Mouse (Mus musculus) heart, embryonic 11.5 days (tissue): ENCODE measurements around the gene Mia3. TPM values are rescaled to one million over a fixed set of nuclear protein-coding genes. Genes with fewer than 3 reads are reported as not detected.
"Not testable (repeated sequence)": the region's sequence is repeated elsewhere in the genome, so short reads cannot be mapped to it uniquely, and the experiment has no call there.

Experiments
- ATAC-seq: fragments of 200-750 bp; cut with Nextera tagmentation; replicated peaks from 2 replicates; pipeline ENCODE4 v1.8.0; 2017; ENCODE audit warnings: moderate library complexity; ENCODE audit not compliant: insufficient number of reproducible peaks, low FRiP score, low TSS enrichment
- H3K27ac ChIP-seq: fragments of 300-500 bp; sonication (generic); 2 replicates; pipeline ENCODE4 v1.5.1; 2014; ENCODE audit warnings: mild to moderate bottlenecking, low read depth, low read length
- H3K27me3 ChIP-seq: fragments of 300-500 bp; sonication (generic); 2 replicates; pipeline ENCODE4 v1.6.1; 2014; ENCODE audit warnings: mild to moderate bottlenecking, low read length, mixed read lengths; ENCODE audit not compliant: control insufficient read depth, insufficient read depth
- H3K36me3 ChIP-seq: fragments of 300-500 bp; sonication (generic); 2 replicates; pipeline ENCODE4 v1.6.1; 2014; ENCODE audit warnings: mild to moderate bottlenecking, low read length, moderate library complexity, mixed read lengths; ENCODE audit not compliant: control insufficient read depth, insufficient read depth
- H3K4me1 ChIP-seq: fragments of 300-500 bp; sonication (generic); 2 replicates; pipeline ENCODE4 v1.6.1; 2014; ENCODE audit warnings: low read length; ENCODE audit not compliant: control insufficient read depth, insufficient read depth
- H3K4me2 ChIP-seq: fragments of 300-500 bp; sonication (generic); 2 replicates; pipeline ENCODE4 v1.6.1; 2014; ENCODE audit warnings: mild to moderate bottlenecking, moderate library complexity
- H3K4me3 ChIP-seq: fragments of 300-500 bp; sonication (generic); 2 replicates; pipeline ENCODE4 v1.5.1; 2014; ENCODE audit warnings: low read depth, low read length
- H3K9ac ChIP-seq: fragments of 300-500 bp; sonication (generic); 2 replicates; pipeline ENCODE4 v1.6.1; 2014; ENCODE audit warnings: mild to moderate bottlenecking, low read depth, low read length, moderate library complexity
- H3K9me3 ChIP-seq: fragments of 300-500 bp; sonication (generic); replicated peaks from 2 replicates; pipeline ENCODE4 v1.6.1; 2016; ENCODE audit warnings: low read length; ENCODE audit not compliant: control insufficient read depth
- WGBS: fragments of 180-500 bp; shearing (Covaris S2); extraction: QIAGEN DNeasy Blood & Tissue Kit; methylation state at CpG from one replicate; pipeline ENCODE4 v1.1.7; 2014; ENCODE audit not compliant: insufficient replicate concordance; 5-methylcytosine and 5-hydroxymethylcytosine counted together
- polyA plus RNA-seq: library from polyadenylated mRNA; unstranded; fragments of >200 nt; fragmentation: Nextera tagmentation; extraction: Ambion mirVana; gene quantifications from 2 replicates; pipeline ENCODE4 v1.2.1, GENCODE M21; 2014

The Mia3 gene
- polyA plus RNA-seq, 1 experiment from 2014 or later, result 72.7 TPM

- Histone ChIP-seq H3K9ac (no peak overlapping the region), H3K9me3 (no peaks in the 10 kb centered on the region), H3K36me3 (peaks cover 18% of the 10 kb centered on the region), H3K4me3 (no peak overlapping the region), H3K4me2 (no peak overlapping the region), H3K27ac (no peak overlapping the region), H3K27me3 (no peaks in the 10 kb centered on the region), H3K4me1 (no peaks in the 10 kb centered on the region)
- no peak for ATAC-seq
- WGBS, result 84% methylated on average over 5 of the region's 5 CpGs
Observed at GRCm38 (mm10) chr1:183362301-183362700, 7.1 kb downstream of the Mia3 start.

- Histone ChIP-seq H3K9me3 (no peaks in the 10 kb centered on the region), H3K27ac (no peak overlapping the region)
- WGBS, result 90% methylated on average over 3 of the region's 3 CpGs
Observed at GRCm38 (mm10) chr1:183358901-183359300, 10.5 kb downstream of the Mia3 start.

GRCm38 (mm10) chr1:183349840-183350239 lies 19.5 kb downstream of the Mia3 start:
- Histone ChIP-seq H3K36me3 (peaks cover 8% of the 10 kb centered on the region), H3K27me3 (no peaks in the 10 kb centered on the region), H3K9me3 (no peaks in the 10 kb centered on the region), H3K27ac (no peak overlapping the region), H3K4me3 (no peak overlapping the region), H3K9ac (no peak overlapping the region), H3K4me2 (no peak overlapping the region), H3K4me1 (peaks cover 6% of the 10 kb centered on the region; the same call in 1 of the 2 replicates)
- no peak for ATAC-seq
- WGBS, result 27% methylated on average over 6 of the region's 6 CpGs

More at GRCm38 (mm10) chr1:183358901-183359300, 10.5 kb downstream of the Mia3 start:
- no peak overlapping the region for H3K9ac ChIP-seq
- no peak overlapping the region for H3K4me3 ChIP-seq
- peaks cover 22% of the 10 kb centered on the region for H3K36me3 ChIP-seq
- no peak for ATAC-seq
- no peaks in the 10 kb centered on the region for H3K4me1 ChIP-seq
- H3K4me2 ChIP-seq, result no peak overlapping the region
- no peaks in the 10 kb centered on the region for H3K27me3 ChIP-seq

- H3K36me3 ChIP-seq, result peaks cover 6% of the 10 kb centered on the region
- H3K27me3 ChIP-seq, result no peaks in the 10 kb centered on the region
- peak; percentile 27 for ATAC-seq
- H3K9ac ChIP-seq, result peak overlapping the region; percentile 92
- peak overlapping the region; percentile 96 for H3K4me3 ChIP-seq
- no peaks in the 10 kb centered on the region for H3K9me3 ChIP-seq
- peak overlapping the region; percentile 82; the same call in 1 of the 2 replicates for H3K27ac ChIP-seq
- peaks cover 9% of the 10 kb centered on the region; the same call in 1 of the 2 replicates for H3K4me1 ChIP-seq
- 7% methylated on average over 10 of the region's 10 CpGs for WGBS
- H3K4me2 ChIP-seq, result peak overlapping the region; percentile 95
Observed at GRCm38 (mm10) chr1:183345817-183346195, 23.5 kb downstream of the Mia3 start.

GRCm38 (mm10) chr1:183344886-183345816 lies 24.2 kb downstream of the Mia3 start:
- no peaks in the 10 kb centered on the region for H3K27me3 ChIP-seq
- peak overlapping the region; percentile 82 for H3K27ac ChIP-seq
- no peaks in the 10 kb centered on the region for H3K9me3 ChIP-seq
- ATAC-seq, result peak; percentile 98
- peak overlapping the region; percentile 95 for H3K4me2 ChIP-seq
- H3K9ac ChIP-seq, result peak overlapping the region; percentile 92
- H3K4me1 ChIP-seq, result peaks cover 9% of the 10 kb centered on the region; the same call in 1 of the 2 replicates
- H3K36me3 ChIP-seq, result peaks cover 3% of the 10 kb centered on the region; the same call in 1 of the 2 replicates
- WGBS, result under 1% methylated on average over 72 of the region's 72 CpGs
- peak overlapping the region; percentile 96 for H3K4me3 ChIP-seq

GRCm38 (mm10) chr1:183342902-183343301 lies 26.5 kb downstream of the Mia3 start:
- H3K27ac ChIP-seq, H3K4me1 ChIP-seq, H3K36me3 ChIP-seq, H3K4me3 ChIP-seq, H3K27me3 ChIP-seq, H3K4me2 ChIP-seq, ATAC-seq, H3K9ac ChIP-seq, H3K9me3 ChIP-seq: not testable (repeated sequence)
- WGBS, result 86% methylated on average over 1 of the region's 1 CpGs

- no peak overlapping the region for H3K27ac ChIP-seq
- 89% methylated on average over 8 of the region's 8 CpGs for WGBS
Observed at GRCm38 (mm10) chr1:183327171-183327570, 42.2 kb downstream of the Mia3 start.

GRCm38 (mm10) chr1:183324433-183324832 lies 44.9 kb downstream of the Mia3 start:
- no peak overlapping the region for H3K4me3 ChIP-seq
- no peak overlapping the region for H3K27ac ChIP-seq
- no peaks in the 10 kb centered on the region for H3K4me1 ChIP-seq
- H3K36me3 ChIP-seq, result peaks cover 30% of the 10 kb centered on the region
- 94% methylated on average over 6 of the region's 6 CpGs for WGBS
- H3K27me3 ChIP-seq, result no peaks in the 10 kb centered on the region
- H3K9ac ChIP-seq, result no peak overlapping the region
- H3K9me3 ChIP-seq, result 0 out of 2 replicates have a peak, but pooled peaks cover 4% of the 10 kb centered on the region
- H3K4me2 ChIP-seq, result no peak overlapping the region
- no peak for ATAC-seq

More at GRCm38 (mm10) chr1:183327171-183327570, 42.2 kb downstream of the Mia3 start:
- Histone ChIP-seq H3K9ac (no peak overlapping the region), H3K4me3 (no peak overlapping the region), H3K36me3 (peaks cover 44% of the 10 kb centered on the region), H3K27me3 (no peaks in the 10 kb centered on the region), H3K4me1 (no peaks in the 10 kb centered on the region), H3K4me2 (no peak overlapping the region), H3K9me3 (0 out of 2 replicates have a peak, but pooled peaks cover 4% of the 10 kb centered on the region)
- no peak for ATAC-seq
